Mouse (Mus musculus): ENCODE measurements around the gene Prn.

Gene Prn

DNA sequence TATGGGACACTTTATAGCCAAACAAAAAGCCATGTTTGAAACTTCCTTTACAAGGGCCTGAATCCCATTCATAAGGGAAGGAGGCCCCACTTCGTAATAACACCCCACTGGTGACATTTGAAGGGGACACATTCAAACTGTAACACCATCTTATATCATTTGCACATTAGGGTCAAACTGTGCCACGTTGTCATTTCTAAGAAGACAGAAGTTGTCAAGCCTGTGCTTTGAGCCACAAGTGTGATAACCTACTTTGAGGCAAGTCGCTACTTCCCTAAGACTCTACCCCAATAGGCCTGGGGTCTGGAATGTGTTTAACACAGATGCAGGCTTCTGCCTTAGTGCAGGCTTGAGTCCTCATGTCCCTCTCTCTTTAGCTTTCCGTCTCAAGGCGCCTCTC lies 2.4 kb upstream of the Prn start:
- DNase-seq = no peak

DNA sequence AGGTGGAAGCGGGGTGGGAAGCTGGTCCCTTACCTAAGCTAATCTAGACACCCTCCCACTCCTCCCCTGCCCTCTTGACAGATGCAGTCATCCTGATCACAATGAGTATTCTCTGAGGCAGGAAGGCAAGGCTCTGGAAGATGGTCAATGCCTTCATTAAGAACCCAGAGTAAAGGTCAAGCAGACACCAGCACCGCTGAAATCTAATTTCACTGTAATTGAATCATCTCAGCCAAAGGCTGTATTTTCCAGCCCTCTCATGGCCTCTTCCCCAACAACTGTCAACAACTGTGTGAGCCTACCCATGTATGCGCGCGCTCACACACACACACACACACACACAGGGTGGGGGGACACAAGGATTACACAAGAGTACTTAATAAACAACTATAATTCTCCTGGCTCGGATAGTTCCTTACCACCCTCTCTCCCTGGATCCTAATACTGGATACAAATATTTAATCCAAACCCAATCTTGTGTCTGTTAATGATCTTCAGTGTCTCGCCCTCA lies 1.4 kb upstream of the Prn start:
- DNase-seq = no peak

DNA sequence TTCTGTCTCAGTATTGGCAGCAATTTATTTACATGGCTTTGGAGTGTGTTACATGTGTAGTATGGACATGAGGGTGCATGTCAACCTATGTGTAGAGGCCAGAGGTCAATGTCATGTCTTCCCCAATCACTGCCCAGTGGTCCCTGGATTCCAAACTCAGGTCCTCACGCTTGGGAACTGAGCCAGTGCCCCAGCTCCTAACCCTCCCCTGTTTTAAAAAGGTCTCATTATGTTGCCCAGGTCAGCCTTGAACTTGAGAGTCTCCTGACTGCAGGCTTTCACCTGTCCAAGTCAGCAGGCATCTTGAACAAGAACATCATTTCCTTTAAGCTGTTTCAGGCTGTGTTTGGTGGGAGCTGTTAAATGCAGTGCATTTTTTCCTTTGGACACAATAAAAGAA lies 851 bp upstream of the Prn start:
- peak; percentile 16 to 18 for DNase-seq

DNA sequence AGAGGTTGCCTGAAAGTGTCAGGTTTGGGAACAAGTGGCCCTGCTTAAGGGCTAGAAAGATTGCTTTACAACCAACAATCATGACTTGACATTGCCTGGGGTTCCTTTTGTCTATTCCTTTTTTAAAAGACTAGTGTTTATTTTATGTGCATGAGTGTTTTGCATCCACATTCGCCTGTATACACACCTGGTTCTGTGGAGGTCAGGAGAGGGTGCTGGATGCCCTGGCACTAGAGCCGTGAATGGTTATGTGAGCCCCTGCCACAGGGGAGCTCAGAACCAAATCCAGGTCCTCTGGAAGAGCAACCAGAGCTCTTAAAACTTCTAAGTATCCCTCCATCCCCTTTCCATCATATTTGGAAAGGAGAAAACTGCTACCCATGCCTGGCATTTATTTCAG lies 1.1 kb downstream of the Prn start:
- peak; percentile 16 to 17 for DNase-seq

DNA sequence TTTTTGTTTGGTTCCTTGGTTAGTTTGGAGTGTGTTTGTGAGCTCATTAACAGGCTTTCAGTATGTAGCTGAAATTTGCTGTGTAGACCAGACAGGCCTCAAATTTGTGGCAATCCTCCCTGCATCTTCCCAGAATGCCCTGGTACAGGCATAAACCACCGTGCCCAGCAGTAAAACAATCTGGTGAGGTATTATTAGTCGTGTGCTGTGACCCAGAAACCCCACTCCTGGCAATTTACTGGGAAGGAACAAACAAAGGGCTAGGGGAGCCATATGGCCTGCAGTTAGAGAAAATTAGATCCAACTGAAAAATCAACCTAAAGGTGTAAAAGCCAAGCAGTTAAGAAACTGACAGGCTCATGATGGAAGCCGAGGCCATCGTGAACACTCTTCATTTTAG lies 1.6 kb downstream of the Prn start:
- peak; percentile 63 to 74 for DNase-seq

DNA sequence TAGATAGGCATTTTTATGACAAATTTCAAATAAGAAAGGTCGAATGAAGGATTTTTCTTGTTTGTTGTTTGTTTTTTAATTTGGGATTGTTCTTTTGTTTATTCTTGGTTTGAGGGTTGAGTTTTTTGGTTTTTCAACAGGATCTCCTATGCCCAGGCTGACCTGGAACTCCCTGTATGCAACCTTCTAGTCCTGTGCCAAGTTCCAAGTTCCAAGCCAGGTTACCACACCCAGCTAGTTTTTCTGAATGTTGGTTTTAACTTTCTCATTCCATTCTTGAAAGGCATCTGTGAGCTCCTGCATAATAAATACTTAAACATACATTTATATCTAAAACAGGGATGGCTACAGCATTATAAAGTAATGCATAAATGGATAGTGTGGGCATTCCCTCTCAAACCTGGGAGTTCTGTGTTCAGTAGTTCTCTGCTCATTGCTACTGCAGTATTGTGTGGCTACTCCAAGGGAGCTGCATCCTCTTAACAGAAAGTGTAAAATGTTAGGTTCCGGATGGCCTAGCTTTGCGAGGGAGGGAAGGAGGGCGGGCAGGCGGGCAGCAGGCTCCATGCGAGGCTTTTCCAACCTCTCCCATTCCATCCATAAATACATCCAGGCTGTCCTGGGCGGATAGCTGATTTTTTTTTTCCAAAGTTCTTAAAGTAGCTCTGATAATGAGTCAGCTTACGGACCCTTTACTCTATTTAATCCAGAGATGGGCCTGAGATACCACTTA lies 2.9 kb downstream of the Prn start:
- peak; percentile 20 to 48 for DNase-seq

DNA sequence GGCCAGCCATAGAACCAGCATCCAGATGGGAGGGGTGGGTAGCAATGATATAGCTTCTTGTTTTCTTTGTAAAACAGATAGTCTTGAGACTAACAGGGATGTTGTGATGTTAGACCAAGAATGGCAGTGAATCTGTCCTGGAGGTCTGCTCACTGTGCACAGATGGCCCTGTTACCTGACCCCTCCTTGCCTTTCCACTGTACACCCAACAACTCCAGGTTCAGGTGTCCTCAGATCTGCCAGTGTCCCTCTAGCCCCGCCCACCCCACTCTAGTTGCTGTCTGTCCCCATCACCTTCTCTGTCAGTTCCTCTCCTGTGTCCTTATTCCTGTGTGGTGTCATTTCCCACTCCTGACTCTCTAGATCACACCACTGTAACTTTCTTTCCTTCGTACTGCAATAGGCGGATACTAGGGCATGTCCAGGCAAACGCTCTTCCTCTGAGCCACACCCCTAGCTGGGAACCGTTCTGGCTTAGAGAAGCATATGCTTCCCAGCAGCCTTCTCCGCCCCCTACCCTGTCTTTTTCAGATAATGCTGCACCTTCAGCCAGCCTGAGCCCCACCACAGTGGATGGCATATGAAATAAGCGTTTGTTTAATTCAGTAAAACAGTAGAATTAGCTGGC lies 22.6 kb downstream of the Prn start:
- DNase-seq = no peak

DNA sequence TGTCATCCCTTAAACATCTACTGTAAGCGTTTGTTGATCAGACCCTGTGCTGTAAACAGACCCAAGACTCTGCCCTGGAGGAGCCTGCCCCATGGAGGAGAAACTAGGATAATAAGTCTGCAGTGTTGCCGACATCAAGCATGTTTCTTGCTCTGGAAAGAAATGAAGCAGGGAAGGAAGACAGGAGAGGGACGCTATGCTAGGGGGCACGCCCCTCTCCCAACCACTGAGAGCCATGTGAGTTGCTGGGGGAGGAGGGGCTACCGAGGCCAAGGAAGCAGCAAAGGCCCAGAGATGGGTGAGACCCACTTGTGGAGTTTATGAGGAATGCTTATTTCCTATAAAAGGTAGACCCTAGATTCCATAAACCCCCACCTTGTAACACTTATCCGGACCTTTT lies 23.3 kb downstream of the Prn start:
- DNase-seq = no peak

DNA sequence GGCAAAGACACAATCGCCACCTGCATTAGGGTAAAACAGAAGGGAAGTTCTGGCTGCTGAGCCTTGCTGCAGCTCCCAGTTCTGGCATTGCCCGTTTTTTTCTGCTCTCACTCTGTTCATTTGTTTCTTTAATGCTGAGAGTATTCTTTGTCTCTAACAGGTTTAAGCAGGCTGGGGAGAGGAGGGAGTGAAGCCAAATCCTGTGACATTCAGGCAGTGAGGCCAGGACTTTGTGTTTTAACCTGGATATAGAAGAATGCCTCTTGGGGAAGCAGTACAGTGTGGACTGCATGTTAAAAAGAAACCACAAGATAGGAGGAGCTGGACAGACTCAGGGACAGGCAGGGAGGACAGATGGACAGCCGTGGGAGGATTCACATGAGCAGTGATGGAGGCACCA lies 23.8 kb downstream of the Prn start:
- no peak for DNase-seq

DNA sequence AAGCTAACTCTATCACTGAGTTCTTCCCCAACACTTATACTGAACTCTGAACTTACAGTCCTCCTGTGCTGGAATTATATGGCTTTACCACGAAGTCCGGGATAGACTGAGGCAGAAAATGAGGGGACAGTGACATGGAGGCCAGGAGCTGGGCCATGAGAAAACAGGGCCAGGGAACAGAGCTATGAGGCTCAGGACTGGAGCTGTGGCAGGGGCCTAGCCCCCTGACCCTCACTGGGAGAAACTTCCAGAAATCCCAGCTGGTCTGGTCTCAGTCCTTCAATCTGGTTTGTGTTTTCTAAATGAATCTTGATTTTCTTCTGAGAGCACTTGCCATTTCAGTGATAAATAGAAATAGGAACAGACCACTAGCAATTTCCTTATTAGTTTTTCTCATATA lies 24.5 kb downstream of the Prn start:
- no peak for DNase-seq

DNA sequence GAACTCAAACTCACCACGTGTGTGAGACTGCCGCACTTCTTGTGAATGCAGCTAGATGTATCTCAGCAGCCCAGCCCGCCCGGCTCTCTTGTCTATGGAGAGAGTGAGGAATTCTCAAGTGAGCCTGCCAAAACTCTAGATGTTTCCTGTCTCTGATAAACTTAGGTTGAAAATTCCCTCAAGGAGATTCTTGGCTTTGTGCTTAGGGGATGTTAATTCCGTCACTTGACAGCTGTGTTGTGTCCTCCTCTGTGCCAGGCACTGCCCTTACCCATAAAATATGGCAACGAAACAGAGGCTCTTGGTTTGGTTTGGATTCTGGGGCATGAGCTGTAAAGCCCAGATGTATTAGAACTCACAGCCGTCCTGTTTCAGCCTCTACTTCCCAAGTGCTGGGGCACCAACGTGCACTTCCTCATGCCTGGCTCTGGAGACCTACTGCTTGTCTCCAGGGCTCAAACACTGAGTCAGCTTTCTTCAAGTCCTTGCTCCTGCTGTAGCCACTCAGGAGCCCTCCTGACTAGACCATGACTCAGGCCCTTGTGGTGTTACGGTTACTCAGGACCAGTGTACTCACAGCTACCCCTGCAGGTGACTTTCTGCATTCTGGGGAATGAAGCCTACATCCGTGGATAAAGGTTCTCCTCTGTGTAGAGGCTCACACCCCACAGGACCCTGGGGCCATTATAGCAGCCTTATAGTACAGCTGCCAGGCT lies 25.8 kb downstream of the Prn start:
- DNase-seq = peak in 1 of 2 experiments; percentile 24

DNA sequence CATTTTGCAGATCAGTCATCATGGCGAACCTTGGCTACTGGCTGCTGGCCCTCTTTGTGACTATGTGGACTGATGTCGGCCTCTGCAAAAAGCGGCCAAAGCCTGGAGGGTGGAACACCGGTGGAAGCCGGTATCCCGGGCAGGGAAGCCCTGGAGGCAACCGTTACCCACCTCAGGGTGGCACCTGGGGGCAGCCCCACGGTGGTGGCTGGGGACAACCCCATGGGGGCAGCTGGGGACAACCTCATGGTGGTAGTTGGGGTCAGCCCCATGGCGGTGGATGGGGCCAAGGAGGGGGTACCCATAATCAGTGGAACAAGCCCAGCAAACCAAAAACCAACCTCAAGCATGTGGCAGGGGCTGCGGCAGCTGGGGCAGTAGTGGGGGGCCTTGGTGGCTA lies 26.7 kb downstream of the Prn start:
- peak in 1 of 2 experiments; percentile 9 for DNase-seq

DNA sequence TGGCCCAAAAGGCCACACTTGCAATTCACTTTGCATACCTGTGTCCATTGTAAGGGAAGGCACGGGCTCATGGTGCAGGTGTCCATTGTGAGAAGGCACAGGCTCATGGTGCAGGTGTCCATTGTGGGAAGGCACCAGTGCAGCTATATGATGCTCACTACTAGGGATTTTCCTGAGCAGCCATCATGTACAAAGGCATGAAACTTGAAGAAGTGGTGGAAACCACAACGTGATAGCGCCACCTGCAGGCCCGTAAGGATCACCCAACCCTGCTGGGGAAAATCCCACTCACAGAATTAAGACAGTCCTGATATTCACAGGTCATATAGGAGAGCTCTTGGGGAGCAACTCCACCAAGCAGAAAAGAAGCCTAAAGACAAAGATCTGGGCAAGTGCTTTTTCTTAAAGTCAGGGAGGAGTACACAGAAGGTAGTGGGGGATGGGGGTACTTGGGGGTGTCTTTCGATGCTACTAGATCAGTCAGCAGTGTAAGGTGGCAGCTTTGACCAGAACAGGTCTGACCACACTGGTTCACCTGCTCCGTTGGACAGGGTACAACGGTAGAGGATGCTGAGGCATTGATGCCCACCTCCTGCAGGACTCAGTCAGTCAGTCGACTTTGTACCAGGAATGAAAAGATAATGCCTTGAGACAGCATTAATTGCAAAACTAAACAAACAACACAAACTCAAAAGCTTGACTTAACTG lies 29.8 kb downstream of the Prn start:
- peak; percentile 63 to 79 for DNase-seq

DNA sequence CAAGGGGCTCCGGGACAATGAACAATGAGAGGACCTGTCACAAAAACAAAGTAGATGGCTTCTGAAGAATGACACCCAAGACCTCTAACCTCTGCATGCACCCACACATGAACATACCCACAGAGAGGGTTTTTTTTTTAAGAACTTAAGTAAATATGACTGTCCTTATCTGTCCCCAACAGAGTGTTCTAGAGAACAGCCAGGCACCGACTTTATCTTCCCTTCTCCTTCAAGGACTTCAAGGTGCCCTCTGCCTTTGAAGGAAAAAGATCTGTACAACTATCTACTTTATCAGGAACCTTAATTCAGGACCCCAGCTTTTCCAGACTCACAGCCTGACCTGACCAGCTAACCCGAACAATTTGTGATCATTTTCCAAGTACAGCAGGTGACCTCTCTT lies 30.7 kb downstream of the Prn start:
- DNase-seq = no peak

DNA sequence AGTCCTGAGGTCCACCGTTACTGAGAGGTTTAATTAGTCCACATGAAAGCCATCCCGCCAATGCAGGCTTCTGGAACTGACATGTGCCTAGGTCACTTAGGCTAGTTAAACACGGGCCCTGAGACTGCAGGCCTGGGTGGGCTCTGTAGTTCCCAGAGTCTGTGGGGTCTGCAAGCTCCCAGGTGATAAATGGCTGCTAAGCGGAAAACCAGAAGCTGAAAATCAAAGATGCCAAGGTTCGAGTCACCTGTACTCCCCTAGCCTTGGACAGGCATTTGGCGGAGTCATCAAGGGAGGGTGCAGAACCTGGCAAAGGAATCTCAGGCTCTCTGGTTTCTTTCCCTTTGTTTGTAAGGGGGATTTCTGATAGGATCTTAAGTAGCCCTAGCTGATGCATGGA lies 31.7 kb downstream of the Prn start:
- peak in 1 of 2 experiments; percentile 1 for DNase-seq

DNA sequence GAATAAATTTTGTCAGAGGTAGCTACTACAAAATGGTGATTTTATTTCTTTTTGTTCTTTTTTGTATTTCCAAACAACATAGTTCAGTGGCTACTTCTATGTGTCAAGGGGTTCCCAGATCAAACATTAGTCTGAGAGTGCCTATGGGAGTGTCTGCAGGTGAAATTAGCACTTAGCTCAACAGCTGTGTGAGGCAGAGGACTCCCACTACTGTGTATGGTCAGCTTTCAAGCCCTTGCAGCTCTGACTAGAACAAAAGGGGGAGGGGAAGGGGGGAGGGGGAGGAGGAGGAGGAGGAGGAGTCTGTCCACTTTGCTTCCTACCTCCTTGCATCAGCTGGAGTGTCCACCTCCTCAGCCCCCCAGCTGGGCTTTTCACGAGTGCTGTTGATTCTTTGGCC lies 34.6 kb downstream of the Prn start:
- no peak for DNase-seq

DNA sequence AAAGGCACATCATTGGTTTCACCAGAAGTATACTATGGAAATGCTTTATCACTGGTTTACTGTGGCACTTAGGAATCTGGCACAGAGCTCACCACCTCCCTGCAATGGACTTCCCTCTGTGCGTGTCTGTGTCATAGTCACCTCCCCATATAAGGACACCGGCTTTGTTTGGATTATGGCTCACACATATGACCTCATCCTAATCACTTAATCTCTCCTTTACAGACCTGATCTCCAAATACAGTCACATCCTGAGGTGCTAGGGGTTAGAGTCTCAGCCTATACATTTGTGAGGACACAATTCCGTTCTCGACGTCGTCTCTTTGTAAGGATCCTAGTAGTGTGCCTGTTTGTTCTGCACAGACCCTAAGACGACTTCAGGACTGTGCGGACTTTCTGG lies 35.5 kb downstream of the Prn start:
- no peak for DNase-seq

DNA sequence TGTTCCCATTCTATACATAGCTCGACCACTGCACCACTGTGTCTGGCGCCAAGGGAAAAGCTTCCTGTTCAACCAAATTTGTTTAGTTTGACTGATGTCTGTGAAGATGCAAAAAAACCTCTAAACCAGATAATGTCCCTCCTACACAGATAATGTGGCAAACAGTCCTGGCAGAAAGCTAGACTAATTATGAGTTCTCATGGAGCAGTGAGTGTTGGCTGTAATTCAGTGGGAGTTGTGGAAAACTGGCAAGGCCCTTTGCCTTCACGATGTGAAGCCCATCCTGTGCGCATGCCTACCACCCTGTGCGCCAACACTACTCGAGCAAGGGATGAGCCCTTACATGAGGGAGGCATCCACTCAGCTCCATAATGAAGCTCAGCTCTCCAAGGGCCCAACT lies 36.0 kb downstream of the Prn start:
- DNase-seq = no peak

DNA sequence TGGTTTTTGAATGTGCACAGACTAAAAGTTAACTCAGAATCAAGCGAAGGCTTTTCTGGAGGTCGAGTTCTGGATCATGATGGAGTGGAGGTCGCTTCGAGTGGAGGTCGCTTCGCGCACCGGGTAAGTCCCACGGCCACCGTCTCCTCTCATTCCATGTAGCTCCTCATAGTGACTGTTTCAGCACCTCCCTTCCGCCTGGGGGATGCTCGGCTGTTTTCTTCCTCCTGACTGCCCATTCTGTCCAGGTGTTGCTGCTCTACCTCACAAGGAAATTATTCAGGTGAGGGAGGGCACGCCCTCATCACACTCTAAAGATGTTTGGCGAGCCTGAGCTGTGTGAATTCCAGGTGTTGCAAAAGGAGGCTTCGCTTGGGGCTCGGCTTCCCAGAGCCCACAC lies 36.6 kb downstream of the Prn start:
- no peak for DNase-seq

DNA sequence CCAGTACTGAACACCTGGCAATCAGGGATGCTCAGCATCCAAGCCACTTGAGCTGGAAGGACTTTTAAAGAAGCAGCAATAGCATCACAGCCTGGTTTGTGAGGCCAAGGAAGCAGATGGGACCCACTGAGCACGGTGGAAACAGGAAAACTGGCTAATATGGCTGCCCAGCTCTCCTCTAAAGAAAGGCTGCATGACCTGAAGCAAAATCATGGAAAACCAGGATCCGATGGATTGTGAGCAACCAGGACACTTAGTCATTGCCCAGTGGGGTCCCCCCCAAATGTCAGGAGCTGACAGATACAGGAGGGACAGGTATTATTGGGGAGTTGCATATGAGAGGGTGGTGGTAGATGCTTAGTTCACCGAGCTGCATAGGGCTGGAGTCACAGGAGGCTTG lies 38.4 kb downstream of the Prn start:
- no peak for DNase-seq

DNA sequence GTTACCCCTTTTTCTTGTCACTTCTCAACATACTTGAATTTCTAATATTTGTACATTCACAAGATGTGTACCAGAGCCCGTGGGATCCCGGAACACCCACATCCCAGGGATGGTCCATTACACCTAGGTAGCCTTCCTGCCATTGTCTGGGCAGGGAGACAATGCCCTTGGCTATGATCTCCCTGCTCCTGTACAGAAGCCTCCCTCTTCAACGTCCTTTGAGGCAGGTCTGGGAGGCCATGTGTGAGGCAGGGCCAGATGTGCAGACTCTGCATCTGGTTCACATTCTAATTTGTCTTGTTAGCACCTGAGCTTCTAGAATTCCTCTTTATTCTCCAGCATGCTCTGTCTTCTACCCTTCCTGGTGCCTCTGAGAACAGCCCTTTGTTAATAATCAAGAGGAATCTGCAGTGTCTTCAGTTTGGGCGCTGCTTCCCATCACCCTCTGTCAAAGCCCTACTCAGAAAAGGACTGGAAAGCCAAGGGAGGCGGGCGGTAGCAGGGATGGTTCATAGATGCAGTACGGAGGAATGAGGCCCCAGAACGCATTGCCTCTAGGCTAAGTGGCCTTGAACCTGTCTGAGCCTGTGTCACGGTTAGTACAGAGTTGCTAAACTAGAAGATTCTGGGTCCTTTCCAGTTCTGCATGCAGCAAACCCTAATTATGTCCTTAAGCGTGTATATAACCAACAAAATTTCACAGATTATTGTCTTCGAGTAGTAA lies 39.3 kb downstream of the Prn start:
- DNase-seq = no peak

DNA sequence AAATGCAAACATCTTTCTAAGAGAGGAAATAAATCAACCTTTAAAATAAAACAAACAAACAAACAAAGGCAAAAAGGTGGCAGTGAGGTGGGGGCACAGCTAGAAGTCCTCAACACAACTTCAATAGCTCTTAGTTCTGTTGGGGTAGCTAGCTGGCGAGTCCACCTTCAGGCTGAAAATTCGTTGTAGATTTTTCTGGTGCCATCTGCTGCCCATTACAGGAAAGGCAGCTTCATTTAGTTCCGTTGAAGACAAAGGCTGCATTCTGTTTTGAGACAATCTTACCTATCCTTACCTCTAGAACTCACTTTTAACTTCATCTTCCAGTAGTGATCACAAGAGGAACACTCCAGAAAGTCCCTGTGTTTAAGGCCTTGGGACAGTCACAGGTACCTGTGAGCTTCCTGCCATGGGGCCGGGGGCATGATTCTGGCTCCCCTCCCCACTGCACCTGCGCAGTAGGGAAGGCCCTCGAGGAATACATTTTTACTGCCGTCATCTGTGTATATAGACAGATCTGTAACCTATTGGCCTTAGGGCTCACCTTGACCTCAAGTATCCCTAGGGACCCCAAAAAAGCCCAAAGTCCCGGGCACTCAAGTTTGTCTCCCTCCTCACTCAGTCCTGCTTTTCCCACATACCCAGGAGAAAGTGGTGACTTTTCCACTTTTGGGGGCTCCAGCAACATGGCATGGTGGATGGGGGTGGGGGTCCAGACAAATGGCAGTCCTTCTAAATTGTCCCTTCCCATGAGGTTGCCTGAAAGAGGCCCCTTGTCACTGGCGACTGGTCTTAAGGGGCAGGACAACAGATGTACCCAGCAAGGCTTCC lies 40.2 kb downstream of the Prn start:
- DNase-seq = peak; percentile 62 to 82

Data from cerebellum, postnatal 25 days (tissue).